ENCODE assay signal across 8 mouse cellular contexts in the genomic region with DNA sequence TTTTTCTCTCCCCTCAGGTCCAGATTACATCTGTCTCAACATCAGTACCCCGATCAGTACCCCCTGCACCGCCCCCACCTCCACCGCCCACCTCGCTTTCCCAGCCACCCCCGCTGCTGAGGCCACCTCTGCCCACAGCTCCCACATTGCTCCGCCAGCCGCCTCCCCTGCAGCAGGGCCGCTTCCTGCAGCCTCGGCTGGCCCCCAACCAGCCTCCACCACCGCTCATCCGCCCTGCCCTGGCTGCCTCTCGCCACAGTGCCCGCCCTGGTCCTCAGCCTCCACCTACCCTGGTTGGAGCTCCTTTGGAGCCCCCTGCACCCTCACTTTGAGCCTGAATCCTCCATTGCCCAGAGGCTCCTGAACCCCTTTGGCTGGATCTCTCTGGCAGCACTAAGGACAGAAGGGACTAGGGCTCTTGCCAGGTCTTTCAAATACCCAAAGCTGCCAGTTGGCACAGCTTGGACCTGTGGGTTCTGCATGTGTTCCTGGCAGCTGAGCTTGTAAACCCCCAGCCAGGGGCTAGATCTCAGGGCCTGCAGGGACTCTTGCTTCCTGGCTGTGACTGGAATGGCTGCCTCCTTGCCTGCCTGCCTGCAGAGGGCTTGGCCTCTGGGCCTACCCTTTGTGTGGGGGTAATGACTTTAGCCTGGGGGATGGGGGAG. TPM values are rescaled to one million over a fixed set of nuclear protein-coding genes. Genes with fewer than 3 reads are reported as not detected.
DNase-seq lines count a peak whose midpoint lies in the region; ATAC-seq lines count a peak whose summit lies in the region.

No protein-coding gene starts in this region.

- H3K27me3 ChIP-seq in embryonic facial prominence, embryonic 10.5 days (replicated peaks; ENCODE audit: low read depth, poor library complexity, severe bottlenecking), result no peaks in the 10 kb centered on the region
- no peaks in the 10 kb centered on the region for H3K27me3 ChIP-seq in hindbrain, embryonic 14.5 days (ENCODE audit: control insufficient read depth, insufficient read depth, low read length)
- no peaks in the 10 kb centered on the region for H3K27me3 ChIP-seq in neural tube, embryonic 14.5 days (ENCODE audit: control insufficient read depth, insufficient read depth, low read length)

- peak overlapping the region; percentile 52 for H3K27ac ChIP-seq in embryonic facial prominence, embryonic 10.5 days (replicated peaks)
- H3K27ac ChIP-seq in hindbrain, embryonic 14.5 days, result peak overlapping the region; percentile 56
- H3K27ac ChIP-seq in neural tube, embryonic 14.5 days (ENCODE audit: low read depth, low read length), result peak overlapping the region; percentile 60; the same call in 1 of the 2 replicates

- peak overlapping the region; percentile 25 for H3K4me3 ChIP-seq in embryonic facial prominence, embryonic 10.5 days
- H3K4me3 ChIP-seq in hindbrain, embryonic 14.5 days (replicated peaks; ENCODE audit: low read length), result no peak overlapping the region
- no peak overlapping the region for H3K4me3 ChIP-seq in neural tube, embryonic 14.5 days (ENCODE audit: low read depth, low read length)

- H3K36me3 ChIP-seq in embryonic facial prominence, embryonic 10.5 days (replicated peaks), result peaks cover 100% of the 10 kb centered on the region
- peaks cover 73% of the 10 kb centered on the region for H3K36me3 ChIP-seq in hindbrain, embryonic 14.5 days (replicated peaks; ENCODE audit: control insufficient read depth, insufficient read depth)
- H3K36me3 ChIP-seq in neural tube, embryonic 14.5 days (ENCODE audit: control insufficient read depth, insufficient read depth, low read length), result peaks cover 60% of the 10 kb centered on the region

- no peak for ATAC-seq in hindbrain, embryonic 14.5 days (ENCODE audit: low FRiP score)
- ATAC-seq in neural tube, embryonic 14.5 days (ENCODE audit: low read depth), result no peak

- no peak overlapping the region for H3K4me2 ChIP-seq in hindbrain, embryonic 14.5 days (replicated peaks)
- no peak overlapping the region for H3K4me2 ChIP-seq in neural tube, embryonic 14.5 days (ENCODE audit: low read depth, low read length)

- H3K9me3 ChIP-seq in embryonic facial prominence, embryonic 10.5 days, result no peaks in the 10 kb centered on the region; the same call in 1 of the 2 replicates
- no peaks in the 10 kb centered on the region for H3K9me3 ChIP-seq in hindbrain, embryonic 14.5 days (ENCODE audit: control insufficient read depth, low read length)
- H3K9me3 ChIP-seq in neural tube, embryonic 14.5 days (ENCODE audit: control insufficient read depth, low read length), result no peaks in the 10 kb centered on the region

- 87% methylated on average over 13 of the region's 13 CpGs for WGBS in embryonic facial prominence, embryonic 10.5 days
- 73% methylated on average over 13 of the region's 13 CpGs for WGBS in hindbrain, embryonic 14.5 days
- WGBS in neural tube, embryonic 14.5 days, result 65% methylated on average over 12 of the region's 13 CpGs

- peaks cover 62% of the 10 kb centered on the region for H3K4me1 ChIP-seq in embryonic facial prominence, embryonic 10.5 days
- H3K4me1 ChIP-seq in hindbrain, embryonic 14.5 days (replicated peaks; ENCODE audit: control insufficient read depth, insufficient read depth, low read length), result peaks cover 42% of the 10 kb centered on the region
- peaks cover 44% of the 10 kb centered on the region for H3K4me1 ChIP-seq in neural tube, embryonic 14.5 days (ENCODE audit: control insufficient read depth, insufficient read depth, low read length)

- DNase-seq in heart, adult 11 months, result peak; percentile 97
- DNase-seq in heart, adult 8-10 months (ENCODE audit: low spot score), result no peak
- peak; percentile 25 for DNase-seq in ES-CJ7 (ENCODE audit: low read depth, low spot score)
- no peak for DNase-seq in embryonic facial prominence, embryonic 10.5 days (ENCODE audit: low spot score)
- DNase-seq in hindbrain, embryonic 14.5 days (ENCODE audit: low spot score), result peak; percentile 54
- no peak for DNase-seq in kidney, adult 8-10 months
- no peak for DNase-seq in ovary, postnatal 10 days (ENCODE audit: low spot score)

- H3K9ac ChIP-seq in hindbrain, embryonic 14.5 days, result peak overlapping the region; percentile 25; the same call in 1 of the 2 replicates
- H3K9ac ChIP-seq in neural tube, embryonic 14.5 days (replicated peaks; ENCODE audit: low read depth, low read length), result no peak overlapping the region

RNA-seq across cellular contexts. Expression of a gene that starts 7.3 kb away (rescaled TPM):
- 10 to 100 TPM in 1 of 4 experiments, 1 to 10 TPM in 3; 5.5 to 12.7 (median 7.3) TPM for total RNA-seq in heart, adult 8-10 months (2022)
- polyA plus RNA-seq in embryonic facial prominence, embryonic 10.5 days (2016; fragmentation: Nextera tagmentation; extraction: Ambion mirVana), result 51.0 and 58.6 TPM in 2 replicates
- polyA plus RNA-seq in hindbrain, embryonic 14.5 days (2014; fragmentation: Nextera tagmentation; extraction: Ambion mirVana), result 12.0 and 13.4 TPM in 2 replicates
- 8.4 and 10.8 TPM in 2 replicates for polyA plus RNA-seq in neural tube, embryonic 14.5 days (2014; fragmentation: Nextera tagmentation; extraction: Ambion mirVana)

RNA-seq across cellular contexts. Expression of a gene that starts 33.5 kb away (rescaled TPM):
- total RNA-seq in heart, adult 8-10 months (2022), result 10 to 100 TPM; 11.7 to 21.1 (median 17.1) TPM
- polyA plus RNA-seq in embryonic facial prominence, embryonic 10.5 days (2016; fragmentation: Nextera tagmentation; extraction: Ambion mirVana), result 93.2 and 94.4 TPM in 2 replicates
- polyA plus RNA-seq in hindbrain, embryonic 14.5 days (2014; fragmentation: Nextera tagmentation; extraction: Ambion mirVana), result 67.6 and 69.1 TPM in 2 replicates
- polyA plus RNA-seq in neural tube, embryonic 14.5 days (2014; fragmentation: Nextera tagmentation; extraction: Ambion mirVana), result 68.7 and 71.3 TPM in 2 replicates

RNA-seq across cellular contexts. Expression of a gene that starts 57.0 kb away (rescaled TPM):
- 100 to 1,000 TPM; 406 to 459 (median 432) TPM for total RNA-seq in heart, adult 8-10 months (2022)
- 867 and 877 TPM in 2 replicates for polyA plus RNA-seq in embryonic facial prominence, embryonic 10.5 days (2016; fragmentation: Nextera tagmentation; extraction: Ambion mirVana)
- polyA plus RNA-seq in hindbrain, embryonic 14.5 days (2014; fragmentation: Nextera tagmentation; extraction: Ambion mirVana), result 1,225 and 1,275 TPM in 2 replicates
- 1,130 and 1,330 TPM in 2 replicates for polyA plus RNA-seq in neural tube, embryonic 14.5 days (2014; fragmentation: Nextera tagmentation; extraction: Ambion mirVana)

Comparison
In these comparisons a context has a peak if more than half of its experiments do, and no peak if none do; other contexts are left out.
1. DNase-seq: peak in heart, adult 11 months (single experiment), ES-CJ7 (single experiment) and hindbrain, embryonic 14.5 days (single experiment); none in heart, adult 8-10 months (single experiment), embryonic facial prominence, embryonic 10.5 days (single experiment), kidney, adult 8-10 months (0 of 2) and ovary, postnatal 10 days (single experiment).
2. Peak in every context shown above with its lines, with median percentiles within 50 percentile points of each other: H3K27ac ChIP-seq.